In the genomic region with DNA sequence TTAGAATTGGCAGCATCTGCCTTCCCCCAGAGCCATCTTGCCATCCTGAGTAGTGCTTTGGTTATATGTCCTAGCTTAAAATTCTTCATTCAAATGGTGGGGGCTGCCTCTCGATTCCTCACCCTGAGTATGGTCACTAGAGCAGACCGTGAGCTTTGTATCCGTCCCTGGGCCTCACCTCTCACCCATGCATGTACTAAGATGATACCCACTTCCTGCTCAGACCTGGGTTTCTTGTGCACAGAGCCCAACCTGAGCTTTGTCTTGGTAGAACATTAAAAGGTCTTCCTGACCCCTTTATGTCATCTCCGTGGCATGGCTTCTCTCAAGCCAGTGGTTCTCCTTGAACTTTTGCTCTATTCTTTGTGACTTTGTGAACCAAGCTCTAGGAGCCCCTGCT, we compare ENCODE assay signal across 13 mouse cellular contexts.
"Had no signal": no experiment of that assay in that cellular context is flagged by ENCODE, and none has a peak within 500 bp of the region (broad histone marks: within the 10 kb centered on the region; RNA-seq: fewer than 3 reads in every experiment).

No protein-coding gene starts in this region.

- H3K27me3 ChIP-seq: intestine, embryonic 15.5 days; liver, embryonic 15.5 days; neural tube, embryonic 13.5 days had no signal

- H3K4me1 ChIP-seq: intestine, embryonic 15.5 days; limb, embryonic 10.5 days; liver, embryonic 15.5 days; midbrain, embryonic 10.5 days; neural tube, embryonic 13.5 days had no signal

- DNase-seq: kidney, adult 18-20 months; kidney, postnatal 10 days; lung, adult 2 months; lung, postnatal 10 days; lung, postnatal 4 days; midbrain, embryonic 14.5 days; right cerebral cortex, postnatal 14 days had no signal

- H3K27ac ChIP-seq: intestine, embryonic 15.5 days; limb, embryonic 10.5 days; liver, embryonic 15.5 days; midbrain, embryonic 10.5 days; neural tube, embryonic 13.5 days had no signal

- H3K4me3 ChIP-seq: intestine, embryonic 15.5 days; limb, embryonic 10.5 days; liver, embryonic 15.5 days; midbrain, embryonic 10.5 days; myocyte; neural tube, embryonic 13.5 days had no signal

- H3K36me3 ChIP-seq: intestine, embryonic 15.5 days; limb, embryonic 10.5 days; liver, embryonic 15.5 days; midbrain, embryonic 10.5 days; neural tube, embryonic 13.5 days had no signal

- ATAC-seq: intestine, embryonic 15.5 days had no signal
